Mouse (Mus musculus): ENCODE measurements around the gene Snx10.
"Not testable (repeated sequence)": the region's sequence is repeated elsewhere in the genome, so short reads cannot be mapped to it uniquely, and the experiment has no call there.

Snx10 gene

DNA sequence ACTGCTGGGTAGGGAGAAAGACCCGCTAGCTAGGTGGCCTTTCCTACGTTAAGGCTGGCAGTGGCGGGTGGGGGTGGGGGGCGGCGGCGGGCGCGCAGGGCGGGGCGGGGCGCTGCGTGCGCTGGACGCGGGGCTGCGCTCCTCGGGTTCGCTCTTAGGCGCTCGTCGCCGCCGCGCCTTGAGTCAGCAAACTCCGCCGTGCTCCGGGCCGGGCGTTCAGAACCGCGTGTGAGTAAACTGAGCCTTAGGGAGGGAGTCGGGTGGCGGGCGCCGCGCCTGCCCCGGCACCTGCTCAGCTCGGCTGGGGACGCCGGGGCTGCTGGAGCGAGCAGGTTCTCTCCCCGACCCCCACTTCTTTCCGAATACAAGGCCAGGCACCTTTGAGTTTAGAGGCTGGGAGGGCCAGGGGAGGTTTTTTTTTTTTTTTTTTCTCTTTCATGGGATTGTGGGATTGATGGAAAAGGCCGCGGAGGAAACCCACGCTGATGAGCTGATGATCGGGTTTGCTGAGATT, at the start of gene Snx10:
Snx10 (plus strand) TSS at position 95 of the 514 bp plus-strand sequence.
- peak in 1 of 2 experiments; percentile 37 for DNase-seq

DNA sequence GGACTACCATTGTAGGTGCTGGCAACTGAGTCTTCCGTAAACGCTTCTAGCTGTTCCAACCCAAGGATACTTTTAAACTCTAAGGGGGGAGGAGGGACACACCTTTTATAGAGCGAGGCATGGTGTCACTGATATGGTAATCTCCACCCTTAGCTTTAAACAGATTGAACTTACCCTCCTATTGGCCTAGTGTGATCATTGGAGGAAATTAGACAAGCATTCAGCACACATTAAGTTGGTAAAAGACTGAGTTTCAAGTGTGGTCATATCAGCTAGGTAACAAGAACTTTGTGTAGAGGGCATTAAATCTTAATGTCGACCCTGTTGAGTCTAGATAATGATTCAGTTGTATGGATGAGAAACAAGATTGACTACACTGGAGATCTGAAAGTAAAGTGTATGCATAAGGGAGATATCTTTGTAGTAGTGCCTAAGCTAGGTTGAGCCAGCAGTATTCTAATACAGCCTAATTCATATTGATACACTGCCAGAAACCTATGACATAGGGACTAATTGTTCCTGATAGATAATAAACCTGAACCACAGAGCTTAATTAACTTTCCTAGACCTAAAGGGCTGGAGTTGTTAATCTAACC, 44.5 kb upstream of the Snx10 start:
- DNase-seq, result no peak

DNA sequence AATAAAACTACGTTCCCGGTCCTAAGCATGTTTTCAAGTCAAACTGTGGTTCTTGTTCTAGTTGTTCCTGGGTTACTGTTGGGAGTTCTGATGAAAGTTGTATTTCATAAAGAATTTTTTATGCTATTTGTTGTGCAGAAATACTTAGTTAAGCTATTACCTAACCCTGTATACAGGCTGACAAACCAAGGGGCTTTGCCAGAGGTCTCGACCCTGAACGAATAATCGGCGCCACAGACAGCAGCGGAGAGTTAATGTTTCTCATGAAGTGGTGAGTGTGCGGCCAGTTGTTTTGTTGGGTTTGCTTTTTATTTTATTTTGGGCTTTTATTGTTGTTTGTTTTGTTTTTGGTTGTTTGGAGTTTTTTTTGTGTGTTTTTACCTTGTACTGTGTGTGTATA, 42.2 kb upstream of the Snx10 start:
- DNase-seq, result no peak

DNA sequence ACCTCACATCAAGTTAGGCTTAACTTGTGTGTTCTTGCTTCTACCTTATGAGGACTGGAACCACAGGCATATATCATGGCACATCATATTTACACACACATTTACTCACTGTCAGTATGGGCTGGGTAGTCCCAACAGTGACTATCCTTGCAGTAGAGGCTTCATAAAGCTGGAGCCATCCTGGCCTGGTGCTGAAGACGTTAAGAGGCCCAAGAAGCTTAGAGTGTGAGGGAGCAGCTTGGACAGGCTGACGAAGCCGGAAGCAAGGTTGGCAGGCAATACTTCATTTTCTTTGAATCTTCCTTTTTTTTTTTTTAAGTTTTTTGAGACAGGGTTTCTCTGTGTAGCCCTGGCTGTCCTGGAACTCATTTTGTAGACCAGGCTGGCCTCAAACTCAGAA, 39.8 kb upstream of the Snx10 start:
- no peak for DNase-seq

DNA sequence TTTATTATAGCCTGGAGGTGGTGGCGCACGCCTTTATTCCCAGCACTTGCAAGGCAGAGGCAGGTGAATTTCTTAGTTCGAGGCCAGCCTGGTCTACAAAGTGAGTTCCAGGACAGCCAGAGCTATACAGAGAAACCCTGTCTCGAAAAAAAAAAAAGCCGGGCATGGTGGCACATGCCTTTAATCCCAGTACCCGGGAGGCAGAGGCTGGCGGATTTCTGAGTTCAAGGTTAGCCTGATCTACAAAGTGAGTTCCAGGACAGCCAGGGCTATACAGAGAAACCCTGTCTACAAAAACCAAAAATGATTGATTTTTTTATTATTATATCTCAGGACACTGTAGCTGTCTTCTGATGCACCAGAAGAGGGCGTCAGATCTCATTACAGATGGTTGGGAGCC, 39.1 kb upstream of the Snx10 start:
- not testable (repeated sequence) for DNase-seq

DNA sequence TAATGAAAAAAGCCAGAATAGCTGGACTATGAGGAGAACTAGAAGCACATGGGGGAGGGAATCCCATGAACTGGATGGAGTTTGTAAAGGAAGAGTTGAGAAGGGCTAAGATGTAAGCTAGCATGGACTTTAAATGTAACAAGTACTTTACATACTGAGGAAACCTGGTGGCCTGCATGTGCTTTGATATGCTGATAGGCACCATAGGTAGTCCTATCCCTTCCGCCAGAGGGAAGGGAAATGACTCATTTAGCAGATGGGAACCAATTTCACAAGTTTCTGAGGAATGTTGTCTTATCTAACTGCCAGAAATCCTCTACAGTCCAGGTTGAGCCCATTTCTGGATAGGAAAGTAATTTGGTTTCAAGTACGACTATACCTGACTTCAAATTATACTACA, 38.1 kb upstream of the Snx10 start:
- no peak for DNase-seq

DNA sequence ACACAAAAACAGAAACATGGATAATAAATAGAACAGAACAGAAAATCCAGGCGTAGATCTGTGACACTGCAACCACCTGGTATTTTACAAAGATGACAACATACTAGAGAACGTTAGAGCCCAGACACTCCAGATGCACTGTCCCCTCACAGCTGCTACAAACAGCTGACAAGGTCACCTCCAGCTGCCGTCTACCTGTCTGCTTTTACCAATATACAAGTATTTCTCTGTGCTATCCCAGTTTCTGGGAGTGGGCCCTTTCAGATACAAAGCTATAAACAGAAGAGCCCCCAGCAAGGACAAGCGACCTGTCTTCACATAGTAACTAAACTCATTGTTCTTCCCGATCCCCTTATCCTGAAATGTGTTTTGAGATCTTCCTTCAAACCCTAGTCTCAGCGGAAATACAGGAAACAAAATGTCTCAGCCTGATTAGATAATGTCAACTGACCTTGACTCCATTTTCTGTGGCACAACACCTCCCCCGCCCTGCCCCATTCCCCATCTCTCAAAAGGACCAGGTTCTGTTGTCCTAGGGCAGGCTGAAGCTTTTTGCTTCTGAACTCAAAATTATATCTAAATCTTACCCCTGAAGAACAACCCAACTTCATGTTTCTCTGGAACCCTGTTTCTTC, 37.5 kb upstream of the Snx10 start:
- DNase-seq, result no peak

DNA sequence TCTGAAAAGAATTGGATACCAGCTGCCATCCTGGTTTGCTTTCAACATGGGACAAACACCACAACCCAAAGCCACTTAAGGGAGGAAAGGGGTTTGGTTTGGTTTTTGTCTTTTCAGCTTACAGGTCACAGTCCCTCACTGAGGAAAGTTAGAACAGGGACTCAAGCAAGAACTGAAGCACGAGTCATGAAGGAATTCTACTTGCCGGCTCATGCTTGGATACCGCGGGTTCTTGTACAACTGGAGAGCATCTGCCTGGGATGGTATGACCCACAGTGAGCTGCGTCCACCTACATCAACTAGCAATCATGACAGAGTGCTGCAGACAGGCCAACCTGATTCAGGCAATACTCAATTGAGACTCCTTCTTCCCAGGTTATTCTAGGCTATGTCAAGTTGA, 37.0 kb upstream of the Snx10 start:
- DNase-seq, result no peak

DNA sequence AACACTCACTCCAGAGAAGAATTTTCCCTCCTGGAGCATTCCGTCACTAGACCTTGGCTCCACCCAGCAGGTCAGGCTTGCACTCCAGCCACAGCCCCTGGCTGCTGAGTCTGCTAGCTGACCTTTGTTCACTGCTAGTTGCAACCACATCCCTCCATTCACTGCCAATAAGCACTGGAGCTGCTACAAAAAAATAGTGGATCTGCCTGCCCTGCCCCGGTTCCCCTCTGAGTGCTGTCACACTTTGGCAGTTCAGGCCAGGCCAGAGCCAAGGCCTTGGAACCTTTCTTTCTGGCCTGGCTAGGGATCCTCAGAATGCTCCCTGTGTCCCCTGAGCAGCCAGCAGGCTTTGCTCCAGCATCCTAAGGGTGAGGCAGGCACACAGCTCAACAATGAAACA, 33.9 kb upstream of the Snx10 start:
- no peak for DNase-seq

DNA sequence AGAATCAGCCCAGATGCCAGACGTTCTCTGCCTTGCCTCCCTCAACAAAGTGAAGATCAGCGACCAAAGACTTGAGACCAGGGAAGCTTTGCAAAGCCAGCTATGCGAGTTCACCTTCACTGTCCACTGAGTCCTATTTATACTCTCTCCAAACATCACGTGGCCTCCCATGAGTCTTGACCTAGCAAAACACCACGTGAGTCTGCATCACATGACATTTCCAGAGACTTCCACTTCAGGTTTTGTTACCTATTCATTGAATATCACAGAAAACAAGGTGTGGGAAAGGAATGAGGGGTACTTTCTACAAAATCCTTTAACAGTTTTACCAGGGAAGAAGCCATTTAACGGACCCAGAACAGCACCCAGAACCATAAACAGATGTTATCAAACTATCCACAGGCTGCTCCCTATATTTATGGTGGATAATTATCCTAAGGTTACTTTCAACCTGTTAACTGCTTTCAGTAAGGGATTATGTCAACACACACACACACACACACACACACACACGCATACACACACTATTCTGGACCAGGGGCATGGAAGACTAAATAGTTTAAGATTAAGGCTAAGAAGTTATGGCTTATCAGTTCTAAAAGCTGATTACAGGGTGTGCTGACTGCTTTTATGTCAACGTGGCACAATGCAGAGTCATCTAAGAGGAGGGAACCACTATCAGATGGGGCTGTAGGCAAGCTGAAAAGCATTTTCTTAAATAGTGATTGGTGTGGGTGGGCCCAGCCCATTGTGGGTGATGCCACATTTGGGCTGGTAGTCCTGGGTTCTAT, 26.2 kb upstream of the Snx10 start:
- no peak for DNase-seq

DNA sequence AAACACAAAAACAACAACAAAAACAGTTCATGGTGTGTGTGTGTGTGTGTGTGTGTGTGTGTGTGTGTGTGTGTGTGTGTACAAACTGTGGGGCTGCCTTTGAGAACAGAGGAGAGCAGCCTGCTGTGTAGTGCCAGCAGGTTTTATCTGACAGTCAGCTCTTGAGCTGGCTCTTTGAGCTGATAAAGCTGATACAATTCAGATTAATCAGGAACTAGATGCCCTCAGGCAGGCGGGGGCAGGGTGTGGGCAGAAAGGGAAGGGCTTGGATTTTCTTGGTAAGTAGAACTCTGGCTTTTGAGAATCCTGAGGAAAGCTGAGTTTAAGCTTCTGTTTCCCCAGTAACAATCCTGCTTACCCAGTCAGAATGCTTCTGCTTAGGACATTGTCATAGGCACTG, 18.0 kb upstream of the Snx10 start:
- no peak for DNase-seq

DNA sequence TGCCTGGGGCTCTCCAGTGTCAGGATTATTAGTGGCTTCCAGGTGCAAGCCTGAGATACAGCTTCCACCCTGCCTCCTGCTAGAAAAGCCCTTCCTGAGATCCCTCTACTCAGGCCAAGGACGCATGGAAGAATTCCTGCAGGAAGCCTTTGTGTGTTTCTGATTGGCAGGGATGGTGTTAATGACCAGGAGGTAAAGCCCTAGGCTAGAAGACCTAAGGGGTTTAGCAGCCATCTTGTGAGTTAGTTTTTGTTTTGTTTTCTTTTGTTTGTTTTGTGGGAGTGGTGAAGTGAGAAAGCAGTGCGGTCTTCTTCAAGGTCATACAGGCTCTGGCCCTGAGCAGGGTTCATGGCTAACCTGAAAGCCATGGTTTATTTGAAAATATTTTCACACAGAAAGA, 16.1 kb upstream of the Snx10 start:
- DNase-seq, result no peak

DNA sequence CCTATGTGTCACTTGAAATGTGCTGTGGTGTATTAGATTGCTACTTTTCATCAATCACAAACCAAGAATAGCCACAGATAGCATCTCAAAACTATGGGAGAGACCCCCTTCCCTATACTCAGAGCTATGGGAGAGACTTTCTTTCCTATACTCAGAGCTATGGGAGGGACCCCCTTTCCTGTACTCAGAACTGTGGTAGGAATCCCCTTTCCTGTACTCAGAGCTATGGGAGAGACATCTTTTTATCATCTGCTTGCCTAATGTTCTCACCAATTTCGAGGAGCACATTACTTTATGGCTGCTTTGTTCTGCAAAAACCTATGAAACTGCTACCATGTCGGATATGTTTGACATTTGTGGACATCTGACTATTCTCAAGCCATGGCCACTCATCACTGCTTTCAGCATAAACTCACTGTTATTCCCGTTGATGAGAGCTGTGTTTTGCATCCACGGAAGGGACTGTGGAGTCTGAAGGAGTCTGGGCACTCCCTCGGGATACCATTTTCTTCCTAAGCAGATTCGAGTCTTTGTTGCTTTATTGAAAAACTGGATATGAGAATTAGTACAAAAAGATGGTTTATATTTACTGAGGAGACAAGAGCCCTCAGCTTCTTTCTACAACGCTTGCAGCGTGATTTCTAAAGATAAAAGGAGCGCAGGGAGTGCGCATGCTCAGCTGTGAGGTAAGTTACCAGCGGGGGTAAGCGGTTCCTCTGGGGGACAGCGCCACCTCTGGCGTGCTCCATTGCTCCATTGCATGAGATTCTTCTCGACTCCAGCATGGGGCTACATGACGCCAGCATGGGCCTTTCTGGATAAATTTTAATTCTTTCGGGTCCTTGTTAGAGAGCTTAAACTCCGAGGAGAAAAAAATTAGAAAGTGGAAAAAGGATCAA, 14.7 kb upstream of the Snx10 start:
- DNase-seq, result peak; percentile 45 to 78

DNA sequence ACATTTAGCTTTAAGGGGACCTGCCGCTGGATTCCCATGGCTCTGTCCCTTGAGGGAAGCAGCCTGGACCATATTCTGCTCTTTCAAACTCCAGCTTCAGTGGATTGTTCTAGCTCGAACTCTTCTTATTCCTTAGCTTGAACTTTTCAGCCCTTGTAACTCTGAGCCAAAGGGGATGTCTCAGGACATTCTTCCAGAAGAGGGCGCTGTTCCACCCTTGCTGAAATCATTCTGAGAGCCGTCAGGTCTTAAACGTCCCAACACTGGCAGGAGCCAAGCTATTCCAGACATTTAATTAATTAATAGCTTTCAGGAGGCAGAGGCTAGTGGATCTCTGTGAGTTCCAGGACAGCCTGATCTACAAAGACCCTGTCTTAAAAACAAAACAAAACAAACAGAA, 13.6 kb upstream of the Snx10 start:
- peak in 1 of 2 experiments; percentile 60 for DNase-seq

DNA sequence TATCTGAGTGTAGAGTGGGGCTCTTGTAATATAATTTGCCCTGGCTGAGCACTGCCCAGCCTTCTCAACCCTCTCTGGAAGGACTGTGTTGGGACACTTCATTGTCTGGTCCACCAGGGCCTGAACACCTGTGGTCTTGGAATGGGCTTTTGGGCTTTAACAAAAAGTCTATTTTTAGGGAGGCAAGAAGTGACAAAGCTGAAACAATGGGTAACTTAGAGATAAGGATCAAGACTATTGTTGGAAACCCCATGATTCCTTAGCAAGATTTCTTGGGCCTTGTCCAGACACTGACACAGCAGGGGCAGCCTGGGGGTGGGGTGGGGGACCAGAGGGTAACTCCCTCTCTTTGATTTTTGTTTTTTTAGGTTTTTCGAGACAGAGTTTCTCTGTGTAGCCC, 12.8 kb upstream of the Snx10 start:
- DNase-seq, result no peak

DNA sequence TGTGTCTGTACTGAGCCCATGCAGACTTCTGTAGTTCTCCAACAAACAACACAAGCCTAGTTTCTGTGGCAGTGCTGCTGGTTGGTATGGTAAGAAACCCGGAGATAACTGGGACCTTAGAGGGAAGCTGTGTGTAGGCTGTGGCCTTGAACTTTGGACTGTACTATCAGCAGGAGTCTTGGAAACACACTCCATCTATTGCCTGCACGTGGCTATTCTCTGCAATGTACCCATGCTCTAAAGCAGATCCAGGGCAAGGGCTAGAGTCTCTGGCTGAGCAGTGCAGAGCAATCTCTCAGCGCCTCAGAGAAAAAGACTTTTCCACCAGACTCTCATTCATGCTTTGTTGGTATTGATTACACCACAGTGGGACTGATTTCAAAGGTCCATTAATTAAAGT, 10.0 kb upstream of the Snx10 start:
- no peak for DNase-seq

DNA sequence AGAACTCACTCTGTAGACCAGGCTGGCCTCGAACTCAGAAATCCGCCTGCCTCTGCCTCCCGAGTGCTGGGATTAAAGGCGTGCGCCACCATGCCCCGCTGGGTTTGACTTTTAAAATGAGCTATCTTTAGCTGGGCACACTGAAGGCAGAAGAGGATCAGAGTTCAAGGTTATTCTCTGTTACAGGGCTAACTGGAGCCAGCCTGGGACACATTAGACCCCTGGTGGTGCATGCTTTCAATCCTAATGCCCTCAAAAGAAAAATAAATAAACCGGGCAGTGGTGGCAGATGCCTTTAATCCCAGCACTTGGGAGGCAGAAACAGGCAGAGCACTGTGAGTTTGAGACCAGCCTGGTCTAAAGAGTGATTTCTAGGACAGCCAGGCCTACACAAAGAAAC, 8.8 kb upstream of the Snx10 start:
- no peak for DNase-seq

DNA sequence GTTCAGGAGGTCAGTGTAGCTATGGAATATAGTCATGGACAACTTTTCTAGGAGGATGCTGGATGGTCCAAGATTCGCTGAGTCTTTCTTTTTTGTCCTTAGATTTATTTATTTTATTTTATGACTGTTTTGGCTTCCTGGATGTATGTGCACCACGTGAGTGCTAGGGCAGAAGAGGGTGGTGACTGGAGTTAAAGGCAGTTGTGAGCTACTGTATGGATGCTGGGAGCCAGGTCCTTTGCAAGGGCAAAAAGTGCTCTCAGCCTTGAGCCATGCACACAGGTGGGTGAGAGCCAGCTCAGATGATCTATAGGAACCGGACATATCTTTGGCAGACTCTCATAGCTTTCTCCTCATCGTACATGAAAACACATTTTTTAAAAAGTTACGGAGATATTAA, 391 bp upstream of the Snx10 start:
- DNase-seq, result no peak

DNA sequence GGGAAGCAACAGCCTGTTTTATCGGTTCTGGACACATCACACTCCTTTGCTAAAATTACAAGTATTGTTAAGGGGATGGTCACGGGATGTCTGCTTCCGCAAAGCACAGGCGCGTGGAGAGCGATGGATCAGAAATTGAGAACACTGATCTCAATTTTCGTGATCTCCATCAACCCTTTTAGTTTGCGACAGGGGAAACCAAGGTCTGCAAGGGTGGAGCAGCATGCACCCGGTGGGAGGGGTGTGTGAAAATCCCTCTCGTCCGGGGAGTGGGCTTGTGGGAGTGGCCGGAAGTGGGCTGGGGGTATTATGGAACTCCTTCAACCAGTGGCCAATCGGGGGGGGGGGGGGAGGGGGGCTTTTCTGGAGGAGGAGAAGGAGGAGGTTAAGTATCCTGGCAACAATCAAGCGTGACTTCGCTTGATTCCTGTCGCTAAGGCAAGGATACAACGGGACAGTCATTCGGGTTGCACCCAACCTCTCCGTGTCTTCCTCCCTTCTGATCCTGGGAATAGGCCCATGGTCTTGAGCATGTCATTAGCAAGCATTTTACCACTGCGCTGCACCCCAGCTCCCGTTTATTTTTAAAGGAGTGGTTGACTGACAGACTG, 725 bp downstream of the Snx10 start:
- DNase-seq, result peak in 1 of 2 experiments; percentile 28

DNA sequence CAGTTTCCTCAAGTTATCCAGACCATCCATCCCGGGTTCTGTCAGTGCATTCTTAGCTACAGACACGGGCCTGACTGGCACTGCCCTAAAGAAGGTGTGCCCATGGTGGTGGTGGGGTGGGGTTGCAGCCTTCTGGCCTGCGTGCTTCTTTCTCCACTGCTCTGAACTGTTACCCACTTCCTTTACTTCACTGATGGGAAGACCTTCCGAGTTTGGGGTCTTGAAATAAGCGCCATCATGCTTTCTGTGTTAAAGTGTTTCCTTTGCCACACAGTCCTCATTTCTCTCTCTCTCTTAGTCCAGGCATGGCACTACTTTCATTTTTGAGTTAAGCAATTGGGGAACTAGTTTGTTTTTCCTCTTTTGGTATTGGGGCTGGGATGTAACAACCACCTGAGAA, 1.3 kb downstream of the Snx10 start:
- DNase-seq, result no peak

DNA sequence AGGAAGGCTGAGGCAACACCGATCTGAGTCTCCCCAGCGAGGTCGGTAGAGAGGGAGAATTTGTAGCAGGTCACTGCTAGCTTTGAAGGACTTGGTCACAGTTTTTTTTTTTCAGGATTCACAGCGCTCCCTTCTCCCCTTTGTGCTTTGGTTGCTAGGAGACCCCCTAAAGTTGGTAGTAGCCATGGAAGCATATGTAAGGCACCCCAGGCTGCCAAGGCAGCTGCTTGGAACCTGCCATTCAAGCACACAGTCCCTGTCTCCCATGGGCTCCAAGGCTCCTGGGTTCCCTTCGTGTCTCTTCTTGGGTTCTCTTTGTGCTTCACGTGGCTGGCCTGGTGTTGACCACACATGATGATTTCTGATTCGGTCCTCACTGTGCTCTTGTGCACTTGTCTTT, 5.8 kb downstream of the Snx10 start:
- DNase-seq, result no peak

DNA sequence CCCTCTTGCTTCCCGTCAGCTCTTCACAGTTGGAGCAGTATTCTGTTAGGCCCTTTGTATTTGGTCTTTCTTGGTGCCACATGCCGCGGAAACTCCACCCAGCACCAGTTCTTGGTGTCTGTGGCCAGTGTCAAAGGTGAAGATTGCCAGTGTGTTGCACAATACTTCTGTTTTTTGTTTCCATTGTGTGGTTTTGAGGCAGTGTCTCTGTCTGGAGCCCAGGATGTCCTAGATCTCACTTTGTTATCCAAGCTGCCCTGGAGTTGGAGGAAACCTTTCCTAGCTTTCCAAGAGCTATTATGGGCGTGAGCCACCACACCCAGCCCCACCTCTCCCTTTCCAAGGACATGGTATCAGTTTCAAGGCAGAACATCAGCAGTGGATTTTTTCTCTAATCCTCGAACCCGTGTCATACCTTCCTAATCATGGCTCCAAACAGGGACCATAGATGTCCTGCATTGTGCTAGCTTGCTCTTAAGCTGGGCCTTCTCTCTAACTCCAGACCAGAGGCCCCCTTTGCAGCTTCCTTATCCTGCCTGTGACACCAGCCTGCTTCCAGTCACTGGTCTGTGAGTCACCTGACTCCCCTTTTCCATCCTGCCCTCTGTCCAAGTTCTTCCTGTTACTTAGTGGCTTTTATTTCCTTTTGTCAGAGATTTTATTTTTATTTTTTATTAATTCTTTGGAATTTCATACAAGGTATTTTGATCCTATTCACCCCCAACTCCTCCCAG, 9.9 kb downstream of the Snx10 start:
- DNase-seq, result no peak

Data from spleen, adult 18-20 months (tissue).